Mouse (Mus musculus): ENCODE measurements around the gene Nr1i2. TPM values are rescaled to one million over a fixed set of nuclear protein-coding genes. Genes with fewer than 3 reads are reported as not detected.

Gene Nr1i2
- polyA plus RNA-seq, 1 experiment, result not detected

GRCm38 (mm10) chr16:38295349-38295930 lies 816 bp upstream of the Nr1i2 start:
- Histone ChIP-seq H3K27me3 (ENCODE audit: control insufficient read depth, insufficient read depth, low read length, poor library complexity, severe bottlenecking) (no peaks in the 10 kb centered on the region), H3K36me3 (ENCODE audit: control insufficient read depth, insufficient read depth, low read length, poor library complexity, severe bottlenecking) (no peaks in the 10 kb centered on the region), H3K27ac (ENCODE audit: insufficient read depth, low read length) (no peak overlapping the region), H3K9ac (ENCODE audit: low read depth, poor library complexity, severe bottlenecking) (no peak overlapping the region), H3K9me3 (replicated peaks; ENCODE audit: control insufficient read depth, insufficient read depth, low read length, poor library complexity, severe bottlenecking) (no peaks in the 10 kb centered on the region), H3K4me1 (ENCODE audit: control insufficient read depth, insufficient read depth, low read length) (no peaks in the 10 kb centered on the region), H3K4me3 (ENCODE audit: low read depth, low read length) (no peak overlapping the region)
- no peak for TF ChIP-seq POLR2A (IDR thresholded peaks at IDR 0.05; ENCODE audit: insufficient read depth, low read length)
- no peak for TF ChIP-seq EP300 (IDR thresholded peaks at IDR 0.05; ENCODE audit: insufficient read depth, low read depth, low read length)
- no peak for TF ChIP-seq CTCF (IDR thresholded peaks at IDR 0.05; ENCODE audit: low read depth, low read length)

- Histone ChIP-seq H3K4me3 (ENCODE audit: low read depth, low read length) (no peak overlapping the region), H3K27ac (ENCODE audit: insufficient read depth, low read length) (no peak overlapping the region), H3K4me1 (ENCODE audit: control insufficient read depth, insufficient read depth, low read length) (no peaks in the 10 kb centered on the region), H3K36me3 (ENCODE audit: control insufficient read depth, insufficient read depth, low read length, poor library complexity, severe bottlenecking) (no peaks in the 10 kb centered on the region), H3K9me3 (replicated peaks; ENCODE audit: control insufficient read depth, insufficient read depth, low read length, poor library complexity, severe bottlenecking) (no peaks in the 10 kb centered on the region), H3K9ac (ENCODE audit: low read depth, poor library complexity, severe bottlenecking) (no peak overlapping the region), H3K27me3 (ENCODE audit: control insufficient read depth, insufficient read depth, low read length, poor library complexity, severe bottlenecking) (no peaks in the 10 kb centered on the region)
- TF ChIP-seq EP300 (IDR thresholded peaks at IDR 0.05; ENCODE audit: insufficient read depth, low read depth, low read length) (no peak), CTCF (IDR thresholded peaks at IDR 0.05; ENCODE audit: low read depth, low read length) (no peak), POLR2A (IDR thresholded peaks at IDR 0.05; ENCODE audit: insufficient read depth, low read length) (no peak)
These were observed 4.5 kb downstream of the Nr1i2 start for GRCm38 (mm10) chr16:38290151-38290550.

GRCm38 (mm10) chr16:38288851-38289250 lies 5.8 kb downstream of the Nr1i2 start:
- H3K9me3 ChIP-seq (replicated peaks; ENCODE audit: control insufficient read depth, insufficient read depth, low read length, poor library complexity, severe bottlenecking), result no peaks in the 10 kb centered on the region
- TF ChIP-seq CTCF (IDR thresholded peaks at IDR 0.05; ENCODE audit: low read depth, low read length) (no peak), EP300 (IDR thresholded peaks at IDR 0.05; ENCODE audit: insufficient read depth, low read depth, low read length) (no peak), POLR2A (IDR thresholded peaks at IDR 0.05; ENCODE audit: insufficient read depth, low read length) (no peak)
- H3K9ac ChIP-seq (ENCODE audit: low read depth, poor library complexity, severe bottlenecking), result no peak overlapping the region
- no peak overlapping the region for H3K27ac ChIP-seq (ENCODE audit: insufficient read depth, low read length)
- H3K4me1 ChIP-seq (ENCODE audit: control insufficient read depth, insufficient read depth, low read length), result no peaks in the 10 kb centered on the region
- H3K36me3 ChIP-seq (ENCODE audit: control insufficient read depth, insufficient read depth, low read length, poor library complexity, severe bottlenecking), result no peaks in the 10 kb centered on the region
- H3K27me3 ChIP-seq (ENCODE audit: control insufficient read depth, insufficient read depth, low read length, poor library complexity, severe bottlenecking), result no peaks in the 10 kb centered on the region
- H3K4me3 ChIP-seq (ENCODE audit: low read depth, low read length), result no peak overlapping the region

GRCm38 (mm10) chr16:38287762-38288161 lies 6.9 kb downstream of the Nr1i2 start:
- Histone ChIP-seq H3K9ac (ENCODE audit: low read depth, poor library complexity, severe bottlenecking) (no peak overlapping the region), H3K9me3 (replicated peaks; ENCODE audit: control insufficient read depth, insufficient read depth, low read length, poor library complexity, severe bottlenecking) (no peaks in the 10 kb centered on the region), H3K4me3 (ENCODE audit: low read depth, low read length) (no peak overlapping the region), H3K4me1 (ENCODE audit: control insufficient read depth, insufficient read depth, low read length) (no peaks in the 10 kb centered on the region), H3K27me3 (ENCODE audit: control insufficient read depth, insufficient read depth, low read length, poor library complexity, severe bottlenecking) (no peaks in the 10 kb centered on the region), H3K27ac (ENCODE audit: insufficient read depth, low read length) (no peak overlapping the region), H3K36me3 (ENCODE audit: control insufficient read depth, insufficient read depth, low read length, poor library complexity, severe bottlenecking) (no peaks in the 10 kb centered on the region)
- no peak for TF ChIP-seq EP300 (IDR thresholded peaks at IDR 0.05; ENCODE audit: insufficient read depth, low read depth, low read length)
- TF ChIP-seq POLR2A (IDR thresholded peaks at IDR 0.05; ENCODE audit: insufficient read depth, low read length), result no peak
- TF ChIP-seq CTCF (IDR thresholded peaks at IDR 0.05; ENCODE audit: low read depth, low read length), result no peak

GRCm38 (mm10) chr16:38287357-38287756 lies 7.3 kb downstream of the Nr1i2 start:
- TF ChIP-seq POLR2A (IDR thresholded peaks at IDR 0.05; ENCODE audit: insufficient read depth, low read length) (no peak), EP300 (IDR thresholded peaks at IDR 0.05; ENCODE audit: insufficient read depth, low read depth, low read length) (no peak), CTCF (IDR thresholded peaks at IDR 0.05; ENCODE audit: low read depth, low read length) (no peak)
- Histone ChIP-seq H3K9ac (ENCODE audit: low read depth, poor library complexity, severe bottlenecking) (no peak overlapping the region), H3K27me3 (ENCODE audit: control insufficient read depth, insufficient read depth, low read length, poor library complexity, severe bottlenecking) (no peaks in the 10 kb centered on the region), H3K4me1 (ENCODE audit: control insufficient read depth, insufficient read depth, low read length) (no peaks in the 10 kb centered on the region), H3K36me3 (ENCODE audit: control insufficient read depth, insufficient read depth, low read length, poor library complexity, severe bottlenecking) (no peaks in the 10 kb centered on the region), H3K27ac (ENCODE audit: insufficient read depth, low read length) (no peak overlapping the region), H3K4me3 (ENCODE audit: low read depth, low read length) (no peak overlapping the region), H3K9me3 (replicated peaks; ENCODE audit: control insufficient read depth, insufficient read depth, low read length, poor library complexity, severe bottlenecking) (no peaks in the 10 kb centered on the region)

- Histone ChIP-seq H3K4me3 (ENCODE audit: low read depth, low read length) (no peak overlapping the region), H3K9me3 (replicated peaks; ENCODE audit: control insufficient read depth, insufficient read depth, low read length, poor library complexity, severe bottlenecking) (no peaks in the 10 kb centered on the region), H3K4me1 (ENCODE audit: control insufficient read depth, insufficient read depth, low read length) (no peaks in the 10 kb centered on the region), H3K27ac (ENCODE audit: insufficient read depth, low read length) (no peak overlapping the region), H3K36me3 (ENCODE audit: control insufficient read depth, insufficient read depth, low read length, poor library complexity, severe bottlenecking) (no peaks in the 10 kb centered on the region), H3K9ac (ENCODE audit: low read depth, poor library complexity, severe bottlenecking) (no peak overlapping the region), H3K27me3 (ENCODE audit: control insufficient read depth, insufficient read depth, low read length, poor library complexity, severe bottlenecking) (no peaks in the 10 kb centered on the region)
- no peak for TF ChIP-seq EP300 (IDR thresholded peaks at IDR 0.05; ENCODE audit: insufficient read depth, low read depth, low read length)
- TF ChIP-seq POLR2A (IDR thresholded peaks at IDR 0.05; ENCODE audit: insufficient read depth, low read length), result no peak
- TF ChIP-seq CTCF (IDR thresholded peaks at IDR 0.05; ENCODE audit: low read depth, low read length), result no peak
These were observed 8.1 kb downstream of the Nr1i2 start for GRCm38 (mm10) chr16:38286541-38286940.

All from ES-Bruce4 (cell line).